Mouse (Mus musculus) thymus, adult 2 months (tissue): ENCODE results near the gene Wdr66. TPM values are rescaled to one million over a fixed set of nuclear protein-coding genes. Genes with fewer than 3 reads are reported as not detected.

ENCODE experiments used
- DNase-seq: peaks from one replicate; pipeline ENCODE4 v3.0.0; 2021
- H3K27ac ChIP-seq: fragments of 200-500 bp; 2 replicates; pipeline ENCODE4 v1.5.1; 2012; ENCODE audit warnings: low read length, control low read depth; ENCODE audit not compliant: control insufficient read depth, insufficient read depth
- H3K27me3 ChIP-seq: fragments of 200-500 bp; 2 replicates; pipeline ENCODE4 v1.6.1; 2012; ENCODE audit warnings: mild to moderate bottlenecking, low read length, moderate library complexity, mixed read lengths; ENCODE audit not compliant: control insufficient read depth, insufficient read depth
- H3K36me3 ChIP-seq: fragments of 200-500 bp; 2 replicates; pipeline ENCODE4 v1.6.1; 2012; ENCODE audit warnings: mild to moderate bottlenecking, low read length, moderate library complexity; ENCODE audit not compliant: control insufficient read depth, insufficient read depth
- H3K4me1 ChIP-seq: fragments of 200-500 bp; replicated peaks from 2 replicates; pipeline ENCODE4 v1.6.1; 2012; ENCODE audit warnings: low read length; ENCODE audit not compliant: control insufficient read depth, insufficient read depth
- H3K4me3 ChIP-seq: fragments of 200-500 bp; 2 replicates; pipeline ENCODE4 v1.5.1; 2012; ENCODE audit warnings: mild to moderate bottlenecking, low read length, control low read depth, moderate library complexity; ENCODE audit not compliant: control insufficient read depth, insufficient read depth
- CTCF ChIP-seq: fragments of 200-500 bp; IDR thresholded peaks from 2 replicates; pipeline ENCODE4 v1.5.1; 2012; ENCODE audit warnings: mild to moderate bottlenecking, control low read depth, low read length, moderate library complexity, borderline replicate concordance; ENCODE audit not compliant: control insufficient read depth, poor library complexity, insufficient read depth; ENCODE audit errors: extremely low read depth
- POLR2A ChIP-seq: fragments of 200-500 bp; IDR thresholded peaks from 2 replicates; pipeline ENCODE4 v1.6.1; 2012; ENCODE audit warnings: mild to moderate bottlenecking, low read length, control low read depth, moderate library complexity; ENCODE audit not compliant: control insufficient read depth, poor library complexity, insufficient read depth; ENCODE audit errors: extremely low read depth
- WGBS: fragments of 180-500 bp; shearing (Covaris S2); methylation state at CpG from one replicate; pipeline ENCODE4 v1.1.7; 2018; 5-methylcytosine and 5-hydroxymethylcytosine counted together
- polyA plus RNA-seq: library from polyadenylated mRNA; depleted of rRNA; stranded (reverse); fragments of >200 nt; gene quantifications from 2 replicates; pipeline ENCODE4 v1.2.3, GENCODE M21; 2012

Wdr66 gene
- polyA plus RNA-seq, 1 experiment = 2.4 TPM

DNA sequence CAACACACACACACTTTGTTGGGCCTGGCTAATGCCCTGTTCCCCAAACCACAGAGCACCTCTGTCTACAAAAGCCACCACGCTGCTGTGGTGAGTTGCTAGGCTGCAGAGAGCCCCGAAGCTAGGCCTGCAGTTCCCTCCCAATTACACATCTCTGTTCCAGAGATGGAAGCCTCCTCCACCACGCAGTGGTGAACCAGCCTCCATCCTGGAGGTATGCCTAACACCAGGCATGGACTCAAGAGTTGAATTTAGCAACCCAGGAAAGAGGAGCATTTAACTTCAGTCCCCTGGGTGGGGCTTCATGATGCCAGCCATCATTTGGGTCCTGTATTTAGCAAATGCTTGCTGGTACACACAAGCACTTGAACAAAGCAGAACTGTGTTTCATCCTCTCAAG is 86.6 kb downstream of the Wdr66 start:
- DNase-seq = no peak
- H3K4me3 ChIP-seq = no peak overlapping the region
- H3K36me3 ChIP-seq = no peaks in the 10 kb centered on the region
- H3K4me1 ChIP-seq = peaks cover 2% of the 10 kb centered on the region
- WGBS = 19% methylated on average over 3 of the region's 3 CpGs
- no peak for TF ChIP-seq CTCF
- no peak for TF ChIP-seq POLR2A
- no peak overlapping the region for H3K27ac ChIP-seq
- no peaks in the 10 kb centered on the region for H3K27me3 ChIP-seq

- Histone ChIP-seq H3K36me3 (no peaks in the 10 kb centered on the region), H3K4me3 (peak within 1 kb of the TSS; percentile 75), H3K27ac (peak within 1 kb of the TSS; percentile 70), H3K27me3 (no peaks in the 10 kb centered on the region), H3K4me1 (peaks cover 20% of the 10 kb centered on the region)
- TF ChIP-seq POLR2A (peak; percentile 79), CTCF (no peak)
- under 1% methylated on average over 67 of the region's 69 CpGs for WGBS
- DNase-seq = peak; percentile 94
Measured at GRCm38 (mm10) chr5:123343707-123344627, 92.1 kb downstream of the Wdr66 start, which contains the start of gene Bcl7a. Gene Bcl7a, plus strand, starts transcription at chr5:123343834.

DNA sequence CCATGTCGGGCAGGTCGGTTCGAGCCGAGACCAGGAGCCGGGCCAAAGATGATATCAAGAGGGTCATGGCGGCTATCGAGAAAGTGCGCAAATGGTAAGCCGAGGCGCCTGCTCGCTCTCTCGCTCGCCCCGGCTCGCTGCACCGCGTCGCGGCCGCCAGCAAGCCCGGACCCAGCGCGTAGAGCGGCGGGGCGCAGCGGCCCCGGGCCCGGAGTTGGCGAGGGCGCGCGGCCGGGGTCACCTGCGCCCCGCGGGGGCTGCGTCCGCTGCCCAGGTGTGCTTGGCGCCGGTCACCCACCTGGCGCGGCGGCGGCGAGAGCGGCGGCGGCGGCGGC is 92.7 kb downstream of the Wdr66 start:
- Histone ChIP-seq H3K27me3 (no peaks in the 10 kb centered on the region), H3K36me3 (no peaks in the 10 kb centered on the region), H3K4me3 (peak overlapping the region; percentile 75), H3K4me1 (peaks cover 20% of the 10 kb centered on the region), H3K27ac (peak overlapping the region; percentile 70)
- DNase-seq = no peak
- WGBS = under 1% methylated on average over 51 of the region's 51 CpGs
- TF ChIP-seq CTCF (no peak), POLR2A (no peak; the same call in 1 of the 2 replicates)

DNA sequence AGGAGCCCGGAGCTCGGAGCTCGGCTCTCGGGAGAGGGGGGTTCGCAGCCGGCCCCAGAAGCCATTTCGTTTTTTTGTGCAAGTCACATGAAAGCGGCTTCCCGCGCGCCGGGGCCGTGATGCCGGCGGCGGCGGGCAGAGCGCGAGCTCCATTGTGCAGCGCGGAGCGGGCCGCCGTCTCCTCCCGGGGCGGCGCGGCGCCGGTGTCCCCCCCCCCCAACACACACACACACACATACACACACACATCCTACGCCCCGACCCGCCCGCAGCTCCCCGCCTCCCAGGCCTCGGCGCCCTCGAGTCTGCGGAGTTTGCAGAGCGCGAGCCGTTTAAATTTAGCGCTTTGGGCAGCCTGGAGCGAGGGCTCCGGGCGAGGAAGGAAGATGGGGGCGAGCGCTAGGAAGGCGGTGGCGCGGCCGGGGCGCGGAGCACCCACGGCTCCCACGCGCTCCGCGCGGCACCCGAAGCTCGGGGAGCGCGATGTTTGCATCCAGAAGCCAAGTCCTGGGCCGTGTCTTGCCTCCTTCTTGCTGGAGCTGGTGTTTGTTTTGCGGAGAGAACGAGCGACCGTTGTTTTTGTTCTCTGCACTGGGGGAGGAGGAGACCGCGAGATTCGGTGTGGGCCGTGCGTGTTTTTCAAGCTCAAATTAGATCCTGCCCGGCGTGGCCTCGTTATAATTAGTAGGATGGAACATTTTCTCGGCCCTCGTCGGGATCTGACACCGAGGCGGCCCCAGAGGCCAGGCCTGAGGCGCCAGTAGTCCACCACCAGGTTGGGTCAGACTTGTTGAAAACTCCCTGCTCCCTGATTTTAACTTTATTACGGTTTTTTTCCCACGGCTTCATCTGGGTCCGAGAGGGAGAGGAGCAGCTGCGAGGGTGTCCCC is 93.3 kb downstream of the Wdr66 start:
- Histone ChIP-seq H3K4me3 (peak overlapping the region; percentile 75), H3K27me3 (no peaks in the 10 kb centered on the region), H3K4me1 (peaks cover 20% of the 10 kb centered on the region), H3K27ac (peak overlapping the region; percentile 70), H3K36me3 (no peaks in the 10 kb centered on the region)
- TF ChIP-seq POLR2A (0 out of 2 replicates have a peak, but pooled peaks have one; percentile 2), CTCF (no peak)
- DNase-seq = peak; percentile 58
- under 1% methylated on average over 76 of the region's 87 CpGs for WGBS

- TF ChIP-seq CTCF = no peak
- TF ChIP-seq POLR2A = no peak
- 6% methylated on average over 22 of the region's 22 CpGs for WGBS
- H3K36me3 ChIP-seq = no peaks in the 10 kb centered on the region
- H3K4me1 ChIP-seq = peaks cover 26% of the 10 kb centered on the region
- peak overlapping the region; percentile 70 for H3K27ac ChIP-seq
- DNase-seq = peak; percentile 59
- no peaks in the 10 kb centered on the region for H3K27me3 ChIP-seq
- H3K4me3 ChIP-seq = peak overlapping the region; percentile 75
Measured at GRCm38 (mm10) chr5:123345853-123346654, 94.2 kb downstream of the Wdr66 start.
